8 mouse cellular contexts compared by ENCODE assay signal in genomic region chr2:156614258-156614556, GRCm38 (mm10). TPM values are rescaled to one million over a fixed set of nuclear protein-coding genes. Genes with fewer than 3 reads are reported as not detected.
A peak's percentile ranks its signal among the peaks of the same experiment; 100 is the strongest.
DNase-seq lines count a peak whose midpoint lies in the region; ATAC-seq and TF ChIP-seq lines count a peak whose summit lies in the region.

No protein-coding gene starts in this region.

- ATAC-seq in heart, embryonic 11.5 days (replicated peaks; ENCODE audit: insufficient number of reproducible peaks, low FRiP score, low TSS enrichment): no peak
- peak; percentile 52 for ATAC-seq in hindbrain, embryonic 13.5 days (ENCODE audit: low FRiP score)
- ATAC-seq in midbrain, postnatal 0 days (ENCODE audit: low FRiP score): peak; percentile 33; the same call in 1 of the 2 replicates
- ATAC-seq in activated CD4-positive, CD25-positive, alpha-beta regulatory T cell, adult 4 months: no peak

- DNase-seq in heart, adult 18-20 months: no peak
- DNase-seq in thymus, adult 2 months: peak; percentile 5
- no peak for DNase-seq in thymus, postnatal 36 days
- DNase-seq in midbrain, postnatal 0 days (ENCODE audit: low spot score): peak; percentile 30
- no peak for DNase-seq in urinary bladder, postnatal 10 days (ENCODE audit: low spot score)

- peak overlapping the region; percentile 98 for H3K4me2 ChIP-seq in heart, embryonic 11.5 days
- H3K4me2 ChIP-seq in hindbrain, embryonic 13.5 days: peak overlapping the region; percentile 83
- peak overlapping the region; percentile 73 for H3K4me2 ChIP-seq in midbrain, postnatal 0 days (ENCODE audit: low read depth, low read length, poor library complexity, severe bottlenecking)

- H3K36me3 ChIP-seq in heart, embryonic 11.5 days (ENCODE audit: control insufficient read depth, insufficient read depth, low read length): no peaks in the 10 kb centered on the region
- no peaks in the 10 kb centered on the region for H3K36me3 ChIP-seq in thymus, adult 2 months (ENCODE audit: control insufficient read depth, insufficient read depth, low read length)
- no peaks in the 10 kb centered on the region for H3K36me3 ChIP-seq in hindbrain, embryonic 13.5 days
- H3K36me3 ChIP-seq in midbrain, postnatal 0 days (ENCODE audit: insufficient read depth, low read length): no peaks in the 10 kb centered on the region

- no peak overlapping the region for H3K9ac ChIP-seq in heart, embryonic 11.5 days (ENCODE audit: low read depth, low read length)
- peak overlapping the region; percentile 92 for H3K9ac ChIP-seq in hindbrain, embryonic 13.5 days
- peak overlapping the region; percentile 90 for H3K9ac ChIP-seq in midbrain, postnatal 0 days (replicated peaks; ENCODE audit: low read length, poor library complexity, severe bottlenecking)

- no peak for TF ChIP-seq POLR2A in thymus, adult 2 months (IDR thresholded peaks at IDR 0.05; ENCODE audit: control insufficient read depth, extremely low read depth, insufficient read depth, low read length, poor library complexity)

- no peaks in the 10 kb centered on the region for H3K9me3 ChIP-seq in heart, embryonic 11.5 days (replicated peaks; ENCODE audit: control insufficient read depth, low read length)
- no peaks in the 10 kb centered on the region for H3K9me3 ChIP-seq in hindbrain, embryonic 13.5 days
- no peaks in the 10 kb centered on the region for H3K9me3 ChIP-seq in midbrain, postnatal 0 days (ENCODE audit: low read length)

- peak overlapping the region; percentile 68 for H3K4me3 ChIP-seq in heart, embryonic 11.5 days (ENCODE audit: low read depth, low read length)
- H3K4me3 ChIP-seq in thymus, adult 2 months (ENCODE audit: control insufficient read depth, insufficient read depth, low read length): peak overlapping the region; percentile 34; the same call in 1 of the 2 replicates
- peak overlapping the region; percentile 86 for H3K4me3 ChIP-seq in hindbrain, embryonic 13.5 days
- H3K4me3 ChIP-seq in midbrain, postnatal 0 days (ENCODE audit: low read depth, low read length): peak overlapping the region; percentile 92

- peaks cover 6% of the 10 kb centered on the region for H3K4me1 ChIP-seq in heart, embryonic 11.5 days (ENCODE audit: control insufficient read depth, insufficient read depth, low read length)
- 0 out of 2 replicates have a peak, but pooled peaks cover 11% of the 10 kb centered on the region for H3K4me1 ChIP-seq in thymus, adult 2 months (replicated peaks; ENCODE audit: control insufficient read depth, insufficient read depth, low read length)
- peaks cover 36% of the 10 kb centered on the region for H3K4me1 ChIP-seq in hindbrain, embryonic 13.5 days (replicated peaks)
- H3K4me1 ChIP-seq in midbrain, postnatal 0 days (ENCODE audit: insufficient read depth, low read length): peaks cover 17% of the 10 kb centered on the region

- H3K27me3 ChIP-seq in heart, embryonic 11.5 days (ENCODE audit: control insufficient read depth, insufficient read depth, low read length): peaks cover 81% of the 10 kb centered on the region
- peaks cover 11% of the 10 kb centered on the region; the same call in 1 of the 2 replicates for H3K27me3 ChIP-seq in thymus, adult 2 months (ENCODE audit: control insufficient read depth, insufficient read depth, low read length)
- peaks cover 77% of the 10 kb centered on the region for H3K27me3 ChIP-seq in hindbrain, embryonic 13.5 days
- no peaks in the 10 kb centered on the region for H3K27me3 ChIP-seq in midbrain, postnatal 0 days (ENCODE audit: insufficient read depth, low read length)

- no peak overlapping the region for H3K27ac ChIP-seq in heart, embryonic 11.5 days (ENCODE audit: low read depth, low read length)
- no peak overlapping the region for H3K27ac ChIP-seq in thymus, adult 2 months (ENCODE audit: control insufficient read depth, insufficient read depth, low read length)
- peak overlapping the region; percentile 77 for H3K27ac ChIP-seq in hindbrain, embryonic 13.5 days
- peak overlapping the region; percentile 69; the same call in 1 of the 2 replicates for H3K27ac ChIP-seq in midbrain, postnatal 0 days (ENCODE audit: low read depth, low read length)

- no peak for TF ChIP-seq CTCF in thymus, adult 2 months (IDR thresholded peaks at IDR 0.05; ENCODE audit: borderline replicate concordance, control insufficient read depth, extremely low read depth, insufficient read depth, low read length, poor library complexity)
- TF ChIP-seq CTCF in midbrain, postnatal 0 days (IDR thresholded peaks at IDR 0.05): no peak

- under 1% methylated on average over 18 of the region's 18 CpGs for WGBS in heart, embryonic 11.5 days (ENCODE audit: insufficient replicate concordance)
- WGBS in thymus, adult 2 months: 2% methylated on average over 18 of the region's 18 CpGs
- 0% methylated on average over 18 of the region's 18 CpGs for WGBS in hindbrain, embryonic 13.5 days
- WGBS in midbrain, postnatal 0 days: 1% methylated on average over 18 of the region's 18 CpGs

RNA-seq across cellular contexts. Expression of gene Dlgap4, which starts 0.7 kb away (rescaled TPM):
- polyA plus RNA-seq in heart, embryonic 11.5 days (2014; fragmentation: Nextera tagmentation; extraction: Ambion mirVana): 70.5 and 76.3 TPM in 2 replicates
- total RNA-seq in heart, adult 18-20 months (2021): 10 to 100 TPM; 31.7 to 36.7 TPM
- polyA plus RNA-seq in thymus, adult 2 months (2012; rRNA removed): 93.5 and 98.2 TPM in 2 replicates
- polyA plus RNA-seq in hindbrain, embryonic 13.5 days (2015; fragmentation: Nextera tagmentation; extraction: Ambion mirVana): 232 and 238 TPM in 2 replicates
- 188 and 246 TPM in 2 replicates for total RNA-seq in midbrain, postnatal 0 days (2014; rRNA removed)
- polyA plus RNA-seq in midbrain, postnatal 0 days (2015; fragmentation: Nextera tagmentation; extraction: Ambion mirVana): 224 and 240 TPM in 2 replicates
- polyA plus RNA-seq in activated CD4-positive, CD25-positive, alpha-beta regulatory T cell, adult 4 months (2017; shearing (Covaris generic)): 10 to 100 TPM; 56.8 to 71.9 TPM

Comparison
In these comparisons a context has a peak if more than half of its experiments do, and no peak if none do; other contexts are left out.
1. DNase-seq: peak in thymus, adult 2 months (single experiment) and midbrain, postnatal 0 days (single experiment); none in heart, adult 18-20 months (0 of 2), thymus, postnatal 36 days (0 of 2) and urinary bladder, postnatal 10 days (single experiment).
2. ATAC-seq: peak in hindbrain, embryonic 13.5 days (single experiment) and midbrain, postnatal 0 days (single experiment); none in heart, embryonic 11.5 days (single experiment) and activated CD4-positive, CD25-positive, alpha-beta regulatory T cell, adult 4 months (single experiment).
3. H3K27ac ChIP-seq: peak in hindbrain, embryonic 13.5 days (single experiment) and midbrain, postnatal 0 days (single experiment); none in heart, embryonic 11.5 days (single experiment) and thymus, adult 2 months (single experiment).
4. H3K4me3 ChIP-seq: peak in every context shown above with its lines; median percentile 92 in midbrain, postnatal 0 days; 86 in hindbrain, embryonic 13.5 days; 68 in heart, embryonic 11.5 days; 34 in thymus, adult 2 months.
5. Peak in every context shown above with its lines, with median percentiles within 50 percentile points of each other: H3K4me2 ChIP-seq.